In the genomic region with DNA sequence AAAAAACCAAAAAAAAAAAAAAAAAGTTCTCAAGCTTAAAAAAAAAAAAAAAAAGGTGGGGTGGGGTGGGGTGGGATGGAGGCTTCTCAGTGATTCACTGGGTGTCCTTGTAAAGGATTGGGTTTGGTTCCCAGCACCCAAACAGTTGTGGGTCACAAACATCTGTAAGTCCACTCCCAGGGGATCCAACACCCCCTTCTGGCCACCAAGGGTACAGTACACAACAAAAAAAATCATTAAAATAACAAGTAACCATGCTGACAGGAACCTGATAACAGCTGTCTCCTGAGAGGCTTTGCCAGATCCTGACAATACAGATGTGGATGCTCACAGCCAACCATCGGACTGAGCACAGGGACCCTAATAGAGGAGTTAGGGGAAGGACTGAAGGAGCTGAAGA, we compare ENCODE assay signal across 22 mouse cellular contexts. TPM values are rescaled to one million over a fixed set of nuclear protein-coding genes. Genes with fewer than 3 reads are reported as not detected.
DNase-seq lines count a peak whose midpoint lies in the region; ATAC-seq and TF ChIP-seq lines count a peak whose summit lies in the region.
"Had no signal": no experiment of that assay in that cellular context is flagged by ENCODE, and none has a peak within 500 bp of the region (broad histone marks: within the 10 kb centered on the region; RNA-seq: fewer than 3 reads in every experiment).

No protein-coding gene starts in this region.

- intact Hi-C loops in left cerebral cortex, adult 2 months (cut with DNase I), result no loop called here

- no peaks in the 10 kb centered on the region for H3K4me1 ChIP-seq in ES-Bruce4 (ENCODE audit: control insufficient read depth, insufficient read depth, low read length)
- H3K4me1 ChIP-seq: heart, embryonic 10.5 days; hindbrain, embryonic 13.5 days had no signal

- no peak for DNase-seq in left cerebral cortex, adult 2 months (ENCODE audit: extremely low spot score in 1 of 2, low spot score in 2 of 2)
- no peak for DNase-seq in left cerebral cortex, adult 18-20 months (ENCODE audit: low spot score in 2 of 2)
- DNase-seq in 416B (ENCODE audit: low read depth), result peak; percentile 30
- no peak for DNase-seq in adrenal gland, postnatal 4 days (ENCODE audit: low spot score in 2 of 2)
- DNase-seq in urinary bladder, postnatal 14 days (ENCODE audit: low spot score), result no peak
- DNase-seq: adrenal gland, postnatal 14 days; cerebellum, adult 11-12 months; cerebellum, postnatal 14 days; embryo, embryonic 11 days; gastrocnemius, postnatal 25 days; kidney, adult 8-10 months; kidney, postnatal 14 days; layer of hippocampus, adult 9-11 months; liver, embryonic 13.5 days; retina, postnatal 1 day had no signal

- H3K27ac ChIP-seq in left cerebral cortex, adult 2 months, result no peak overlapping the region
- peak overlapping the region; percentile 19; the same call in 1 of the 2 replicates for H3K27ac ChIP-seq in ES-Bruce4 (ENCODE audit: insufficient read depth, low read length)
- H3K27ac ChIP-seq: heart, embryonic 10.5 days; hindbrain, embryonic 13.5 days; liver, embryonic 13.5 days had no signal

- peak; percentile 9; the same call in 1 of the 2 replicates for TF ChIP-seq CTCF in left cerebral cortex, adult 2 months (IDR thresholded peaks at IDR 0.05)
- peak; percentile 3 for TF ChIP-seq CTCF in ES-Bruce4 (IDR thresholded peaks at IDR 0.05; ENCODE audit: low read depth, low read length)

- no peaks in the 10 kb centered on the region for H3K27me3 ChIP-seq in ES-Bruce4 (ENCODE audit: control insufficient read depth, insufficient read depth, low read length, poor library complexity, severe bottlenecking)
- H3K27me3 ChIP-seq: hindbrain, embryonic 13.5 days; liver, embryonic 13.5 days had no signal

- TF ChIP-seq POLR2A in ES-Bruce4 (IDR thresholded peaks at IDR 0.05; ENCODE audit: insufficient read depth, low read length), result no peak

- no peak overlapping the region for H3K4me3 ChIP-seq in left cerebral cortex, adult 2 months
- no peak overlapping the region for H3K4me3 ChIP-seq in ES-Bruce4 (ENCODE audit: low read depth, low read length)
- H3K4me3 ChIP-seq: heart, embryonic 10.5 days; hindbrain, embryonic 13.5 days; liver, embryonic 13.5 days had no signal

- no peak for TF ChIP-seq EP300 in ES-Bruce4 (IDR thresholded peaks at IDR 0.05; ENCODE audit: insufficient read depth, low read depth, low read length)

- 0 out of 2 replicates have a peak, but pooled peaks have one; percentile 18 for ATAC-seq in common myeloid progenitor, adult 5-6 weeks (replicated peaks; ENCODE audit: low read depth, poor library complexity, severe bottlenecking)
- ATAC-seq: activated CD4-positive, CD25-positive, alpha-beta regulatory T cell, adult 4 months; CD4-positive, CD25-positive, alpha-beta regulatory T cell, adult 4 months; lung, postnatal 0 days had no signal

- H3K9ac ChIP-seq in ES-Bruce4 (ENCODE audit: low read depth, poor library complexity, severe bottlenecking), result no peak overlapping the region
- H3K9ac ChIP-seq: hindbrain, embryonic 13.5 days; liver, embryonic 13.5 days had no signal

- H3K36me3 ChIP-seq in ES-Bruce4 (ENCODE audit: control insufficient read depth, insufficient read depth, low read length, poor library complexity, severe bottlenecking), result peaks cover 23% of the 10 kb centered on the region

- H3K9me3 ChIP-seq in ES-Bruce4 (replicated peaks; ENCODE audit: control insufficient read depth, insufficient read depth, low read length, poor library complexity, severe bottlenecking), result no peaks in the 10 kb centered on the region
- H3K9me3 ChIP-seq: heart, embryonic 10.5 days; hindbrain, embryonic 13.5 days; liver, embryonic 13.5 days had no signal

RNA-seq across cellular contexts. Expression of gene Ankrd12, which starts 7.6 kb away (rescaled TPM):
- total RNA-seq in left cerebral cortex, adult 2 months (2021), result 100 to 1,000 TPM; 276 to 279 TPM
- 100 to 1,000 TPM; 355 to 356 TPM for total RNA-seq in left cerebral cortex, adult 18-20 months (2021)
- polyA plus RNA-seq in ES-Bruce4 (2011; ENCODE audit: insufficient read depth, insufficient read length, low read depth, missing spikeins), result 19.5 and 21.8 TPM in 2 replicates
- total RNA-seq in common myeloid progenitor, adult 5-6 weeks (2017), result 50.5 and 62.8 TPM in 2 replicates
- 10 to 100 TPM; 25.8 to 31.0 TPM for total RNA-seq in adrenal gland, postnatal 4 days (2021)

RNA-seq across cellular contexts. Expression of gene Ndufv2, which starts 16.9 kb away (rescaled TPM):
- 100 to 1,000 TPM; 219 to 240 TPM for total RNA-seq in left cerebral cortex, adult 2 months (2021)
- 100 to 1,000 TPM; 229 to 241 TPM for total RNA-seq in left cerebral cortex, adult 18-20 months (2021)
- 211 and 233 TPM in 2 replicates for polyA plus RNA-seq in ES-Bruce4 (2011; ENCODE audit: insufficient read depth, insufficient read length, low read depth, missing spikeins)
- total RNA-seq in common myeloid progenitor, adult 5-6 weeks (2017), result 219 and 270 TPM in 2 replicates
- total RNA-seq in adrenal gland, postnatal 4 days (2021), result 100 to 1,000 TPM; 309 to 324 TPM

RNA-seq across cellular contexts. Expression of gene Washc1, which starts 26.9 kb away (rescaled TPM):
- 10 to 100 TPM; 39.2 to 46.2 TPM for total RNA-seq in left cerebral cortex, adult 2 months (2021)
- 10 to 100 TPM; 43.5 to 43.7 TPM for total RNA-seq in left cerebral cortex, adult 18-20 months (2021)
- polyA plus RNA-seq in ES-Bruce4 (2011; ENCODE audit: insufficient read depth, insufficient read length, low read depth, missing spikeins), result 23.5 and 26.9 TPM in 2 replicates
- total RNA-seq in common myeloid progenitor, adult 5-6 weeks (2017), result 25.9 and 27.5 TPM in 2 replicates
- total RNA-seq in adrenal gland, postnatal 4 days (2021), result 10 to 100 TPM; 53.4 to 54.3 TPM

RNA-seq across cellular contexts. Expression of gene Ddx11, which starts 38.8 kb away (rescaled TPM):
- total RNA-seq in left cerebral cortex, adult 2 months (2021), result 1 to 10 TPM in 1 of 2 experiments, under 1 TPM in 1; 0.68 to 1.6 TPM
- 1 to 10 TPM; 1.1 to 1.4 TPM for total RNA-seq in left cerebral cortex, adult 18-20 months (2021)
- polyA plus RNA-seq in ES-Bruce4 (2011; ENCODE audit: insufficient read depth, insufficient read length, low read depth, missing spikeins), result 29.4 and 38.2 TPM in 2 replicates
- 17.1 and 25.4 TPM in 2 replicates for total RNA-seq in common myeloid progenitor, adult 5-6 weeks (2017)
- total RNA-seq in adrenal gland, postnatal 4 days (2021), result 10 to 100 TPM; 15.6 to 15.7 TPM
